In genomic region chr16:57928301-57928700, GRCm38 (mm10) we compare ENCODE assay signal across 14 mouse cellular contexts.
DNase-seq lines count a peak whose midpoint lies in the region; ATAC-seq and TF ChIP-seq lines count a peak whose summit lies in the region.
"Had no signal": no experiment of that assay in that cellular context is flagged by ENCODE, and none has a peak within 500 bp of the region (broad histone marks: within the 10 kb centered on the region; RNA-seq: fewer than 3 reads in every experiment).

No protein-coding gene starts in this region.

- no peaks in the 10 kb centered on the region for H3K4me1 ChIP-seq in lung, embryonic 16.5 days (replicated peaks; ENCODE audit: control insufficient read depth, insufficient read depth, low read length)
- H3K4me1 ChIP-seq in lung, postnatal 0 days (ENCODE audit: insufficient read depth, low read depth, low read length): no peaks in the 10 kb centered on the region
- no peaks in the 10 kb centered on the region for H3K4me1 ChIP-seq in midbrain, embryonic 15.5 days

- no peak overlapping the region for H3K27ac ChIP-seq in lung, embryonic 16.5 days (ENCODE audit: low read length)
- no peak overlapping the region for H3K27ac ChIP-seq in lung, postnatal 0 days (ENCODE audit: low read length)
- H3K27ac ChIP-seq in midbrain, embryonic 15.5 days: no peak overlapping the region
- H3K27ac ChIP-seq: embryonic facial prominence, embryonic 12.5 days; heart, embryonic 15.5 days; liver, embryonic 14.5 days; midbrain, embryonic 13.5 days had no signal

- H3K9me3 ChIP-seq in lung, embryonic 16.5 days (ENCODE audit: control insufficient read depth, low read length): no peaks in the 10 kb centered on the region
- H3K9me3 ChIP-seq in lung, postnatal 0 days (ENCODE audit: low read length): no peaks in the 10 kb centered on the region
- H3K9me3 ChIP-seq in midbrain, embryonic 15.5 days: no peaks in the 10 kb centered on the region
- H3K9me3 ChIP-seq: embryonic facial prominence, embryonic 12.5 days; heart, embryonic 15.5 days; midbrain, embryonic 13.5 days had no signal

- no peaks in the 10 kb centered on the region for H3K36me3 ChIP-seq in lung, embryonic 16.5 days (ENCODE audit: control insufficient read depth, insufficient read depth, low read length)
- H3K36me3 ChIP-seq in lung, postnatal 0 days (ENCODE audit: insufficient read depth, low read length): no peaks in the 10 kb centered on the region
- H3K36me3 ChIP-seq in midbrain, embryonic 15.5 days (replicated peaks): no peaks in the 10 kb centered on the region
- H3K36me3 ChIP-seq: embryonic facial prominence, embryonic 12.5 days; heart, embryonic 15.5 days; midbrain, embryonic 13.5 days had no signal

- no peaks in the 10 kb centered on the region for H3K27me3 ChIP-seq in lung, embryonic 16.5 days (ENCODE audit: control insufficient read depth, insufficient read depth, low read depth, low read length)
- no peaks in the 10 kb centered on the region for H3K27me3 ChIP-seq in lung, postnatal 0 days (replicated peaks; ENCODE audit: insufficient read depth, low read length)
- H3K27me3 ChIP-seq in midbrain, embryonic 15.5 days (replicated peaks): no peaks in the 10 kb centered on the region
- H3K27me3 ChIP-seq: embryonic facial prominence, embryonic 12.5 days; heart, embryonic 15.5 days; midbrain, embryonic 13.5 days had no signal

- 25% methylated on average over 4 of the region's 4 CpGs for WGBS in lung, embryonic 16.5 days
- 23% methylated on average over 4 of the region's 4 CpGs for WGBS in lung, postnatal 0 days
- WGBS in midbrain, embryonic 15.5 days: 68% methylated on average over 4 of the region's 4 CpGs

- H3K4me3 ChIP-seq in lung, embryonic 16.5 days (ENCODE audit: low read length): no peak overlapping the region
- no peak overlapping the region for H3K4me3 ChIP-seq in lung, postnatal 0 days (ENCODE audit: low read depth, low read length)
- no peak overlapping the region for H3K4me3 ChIP-seq in midbrain, embryonic 15.5 days
- H3K4me3 ChIP-seq: embryonic facial prominence, embryonic 12.5 days; heart, embryonic 15.5 days; midbrain, embryonic 13.5 days had no signal

- no peak overlapping the region for H3K9ac ChIP-seq in lung, embryonic 16.5 days (ENCODE audit: low read length)
- H3K9ac ChIP-seq in lung, postnatal 0 days (replicated peaks; ENCODE audit: low read depth): no peak overlapping the region
- no peak overlapping the region for H3K9ac ChIP-seq in midbrain, embryonic 15.5 days
- H3K9ac ChIP-seq: embryonic facial prominence, embryonic 12.5 days; heart, embryonic 15.5 days; liver, embryonic 14.5 days; midbrain, embryonic 13.5 days had no signal

- TF ChIP-seq CTCF in lung, postnatal 0 days (IDR thresholded peaks at IDR 0.05): no peak

- 0 out of 2 replicates have a peak, but pooled peaks have one; percentile 20 for ATAC-seq in lung, embryonic 16.5 days (ENCODE audit: low read depth)
- no peak for ATAC-seq in lung, postnatal 0 days
- no peak for ATAC-seq in midbrain, embryonic 15.5 days (replicated peaks)
- ATAC-seq: forebrain, embryonic 16.5 days; midbrain, embryonic 13.5 days had no signal

- no peak for TF ChIP-seq EP300 in lung, postnatal 0 days (IDR thresholded peaks at IDR 0.05)

- no peak overlapping the region for H3K4me2 ChIP-seq in lung, embryonic 16.5 days (ENCODE audit: low read depth, low read length)
- no peak overlapping the region for H3K4me2 ChIP-seq in lung, postnatal 0 days (replicated peaks; ENCODE audit: low read depth, low read length)
- no peak overlapping the region for H3K4me2 ChIP-seq in midbrain, embryonic 15.5 days
- H3K4me2 ChIP-seq: embryonic facial prominence, embryonic 12.5 days; heart, embryonic 15.5 days; midbrain, embryonic 13.5 days had no signal

- DNase-seq in cerebellum, postnatal 14 days: peak; percentile 9 to 10
- no peak for DNase-seq in cerebellum, adult 11 months
- DNase-seq in lung, postnatal 0 days (ENCODE audit: low spot score): no peak
- DNase-seq in gastrocnemius, postnatal 25 days: peak; percentile 79
- peak; percentile 7 to 25 for DNase-seq in kidney, postnatal 36 days
- DNase-seq in urinary bladder, adult 18-20 months (ENCODE audit: low spot score in 2 of 2): no peak
- DNase-seq: spleen, adult 18-20 months had no signal

Comparison
In these comparisons a context has a peak if more than half of its experiments do, and no peak if none do; other contexts are left out.
1. DNase-seq: peak in cerebellum, postnatal 14 days (2 of 2), gastrocnemius, postnatal 25 days (single experiment) and kidney, postnatal 36 days (2 of 2); none in cerebellum, adult 11 months (single experiment), lung, postnatal 0 days (single experiment) and urinary bladder, adult 18-20 months (0 of 2).